Mouse (Mus musculus) lung, embryonic 14.5 days (tissue): ENCODE results near the gene Vps8. TPM values are rescaled to one million over a fixed set of nuclear protein-coding genes. Genes with fewer than 3 reads are reported as not detected.
A peak's percentile ranks its signal among the peaks of the same experiment; 100 is the strongest.

ENCODE experiments used
- ATAC-seq: fragments of 200-750 bp; cut with Nextera tagmentation; 2 replicates; pipeline ENCODE4 v1.8.0; 2017; ENCODE audit warnings: mild to moderate bottlenecking, moderate TSS enrichment, moderate library complexity; ENCODE audit not compliant: insufficient read depth
- DNase-seq: peaks from one replicate; pipeline ENCODE4 v3.0.0-alpha.2; 2015
- H3K27ac ChIP-seq: fragments of 300-500 bp; sonication (generic); 2 replicates; pipeline ENCODE4 v1.5.1; 2014; ENCODE audit warnings: low read depth, mild to moderate bottlenecking, moderate library complexity
- H3K27me3 ChIP-seq: fragments of 300-500 bp; sonication (generic); 2 replicates; pipeline ENCODE4 v1.6.1; 2014; ENCODE audit warnings: low read length, control low read depth; ENCODE audit not compliant: insufficient read depth
- H3K36me3 ChIP-seq: fragments of 300-500 bp; sonication (generic); 2 replicates; pipeline ENCODE4 v1.6.1; 2014; ENCODE audit warnings: control low read depth; ENCODE audit not compliant: insufficient read depth
- H3K4me1 ChIP-seq: fragments of 300-500 bp; sonication (generic); 2 replicates; pipeline ENCODE4 v1.6.1; 2014; ENCODE audit warnings: antibody characterized with exemption, control low read depth; ENCODE audit not compliant: insufficient read depth
- H3K4me2 ChIP-seq: fragments of 300-500 bp; sonication (generic); 2 replicates; pipeline ENCODE4 v1.6.1; 2014; ENCODE audit warnings: mild to moderate bottlenecking
- H3K4me3 ChIP-seq: fragments of 300-500 bp; sonication (generic); 2 replicates; pipeline ENCODE4 v1.5.1; 2014; ENCODE audit warnings: low read depth, low read length
- H3K9ac ChIP-seq: fragments of 300-500 bp; sonication (generic); 2 replicates; pipeline ENCODE4 v1.6.1; 2014
- H3K9me3 ChIP-seq: fragments of 300-500 bp; sonication (generic); 2 replicates; pipeline ENCODE4 v1.6.1; 2016; ENCODE audit warnings: low read depth, low read length, control low read depth
- CTCF ChIP-seq: IDR thresholded peaks from 2 replicates; pipeline ENCODE4 v1.5.1; 2016; ENCODE audit warnings: antibody characterized with exemption, low read depth
- WGBS: fragments of 180-500 bp; shearing (Covaris S2); extraction: QIAGEN DNeasy Blood & Tissue Kit; methylation state at CpG from one replicate; pipeline ENCODE4 v1.1.7; 2014; 5-methylcytosine and 5-hydroxymethylcytosine counted together
- polyA plus RNA-seq: library from polyadenylated mRNA; unstranded; fragments of >200 nt; fragmentation: Nextera tagmentation; extraction: Ambion mirVana; gene quantifications from 2 replicates; pipeline ENCODE4 v1.2.1, GENCODE M21; 2014

The Vps8 gene
- polyA plus RNA-seq, 1 experiment from 2014 or later = 19.3 TPM

DNA sequence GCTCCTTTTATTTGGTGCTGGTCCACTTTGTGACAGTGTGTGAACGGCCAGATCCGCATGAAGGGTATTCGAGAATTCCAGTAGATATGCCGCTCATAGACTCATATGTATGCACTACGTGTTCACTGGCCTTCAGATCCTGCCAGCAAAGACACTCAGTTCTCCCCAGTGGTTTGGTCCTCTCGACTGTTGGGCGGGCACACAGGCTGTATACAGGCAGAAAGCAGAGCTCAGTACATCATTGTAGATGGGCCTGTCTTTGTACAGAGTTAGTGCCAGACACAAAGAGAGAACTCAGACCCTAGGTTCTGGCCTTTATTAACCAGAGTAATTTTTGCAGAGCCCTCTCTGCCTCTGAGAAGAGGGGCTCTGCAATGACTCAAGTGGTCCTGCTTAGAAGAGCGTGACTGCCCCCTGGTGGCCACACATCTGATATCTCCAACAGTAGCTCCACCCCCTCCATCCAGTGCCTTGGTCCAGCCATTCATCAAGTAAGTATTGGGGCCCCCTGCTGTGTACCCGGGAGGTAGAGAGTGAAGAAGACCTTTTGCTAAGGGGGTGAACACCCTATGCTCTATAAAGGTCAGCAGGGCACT lies 30.3 kb upstream of the Vps8 start:
- WGBS = 47% methylated on average over 9 of the region's 9 CpGs
- no peak overlapping the region for H3K4me3 ChIP-seq
- H3K9me3 ChIP-seq = no peaks in the 10 kb centered on the region
- peak; percentile 91 for TF ChIP-seq CTCF
- DNase-seq (peak; percentile 98), ATAC-seq (peak; percentile 76)
- no peaks in the 10 kb centered on the region for H3K27me3 ChIP-seq
- H3K9ac ChIP-seq = no peak overlapping the region
- H3K27ac ChIP-seq = peak overlapping the region; percentile 65; the same call in 1 of the 2 replicates
- no peak overlapping the region for H3K4me2 ChIP-seq
- no peaks in the 10 kb centered on the region for H3K36me3 ChIP-seq
- peaks cover 7% of the 10 kb centered on the region for H3K4me1 ChIP-seq

DNA sequence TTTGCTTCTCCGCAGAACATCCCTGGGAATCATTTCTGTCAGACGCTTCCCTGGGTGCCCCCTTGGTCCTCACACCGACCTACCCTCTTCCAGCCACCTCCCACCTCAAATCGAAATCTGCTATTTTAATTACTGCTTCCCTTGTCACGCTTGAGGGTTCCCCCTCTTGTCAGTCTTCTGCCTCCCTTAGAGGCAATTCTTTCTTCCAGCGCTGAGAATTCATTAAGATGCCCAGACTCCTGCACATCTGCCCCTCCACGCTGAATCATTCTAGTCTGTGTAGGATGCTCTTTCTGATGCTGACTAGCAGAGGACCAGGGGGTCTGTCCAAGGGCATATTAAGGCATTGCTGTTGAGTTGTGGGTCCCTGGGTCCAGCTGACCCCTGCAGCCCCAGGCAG lies 27.4 kb upstream of the Vps8 start:
- Histone ChIP-seq H3K4me2 (no peak overlapping the region), H3K27me3 (no peaks in the 10 kb centered on the region), H3K36me3 (no peaks in the 10 kb centered on the region), H3K27ac (no peak overlapping the region), H3K4me1 (peaks cover 7% of the 10 kb centered on the region), H3K9me3 (no peaks in the 10 kb centered on the region), H3K4me3 (no peak overlapping the region), H3K9ac (no peak overlapping the region)
- 59% methylated on average over 7 of the region's 7 CpGs for WGBS
- no peak for TF ChIP-seq CTCF
- ATAC-seq (no peak), DNase-seq (no peak)

DNA sequence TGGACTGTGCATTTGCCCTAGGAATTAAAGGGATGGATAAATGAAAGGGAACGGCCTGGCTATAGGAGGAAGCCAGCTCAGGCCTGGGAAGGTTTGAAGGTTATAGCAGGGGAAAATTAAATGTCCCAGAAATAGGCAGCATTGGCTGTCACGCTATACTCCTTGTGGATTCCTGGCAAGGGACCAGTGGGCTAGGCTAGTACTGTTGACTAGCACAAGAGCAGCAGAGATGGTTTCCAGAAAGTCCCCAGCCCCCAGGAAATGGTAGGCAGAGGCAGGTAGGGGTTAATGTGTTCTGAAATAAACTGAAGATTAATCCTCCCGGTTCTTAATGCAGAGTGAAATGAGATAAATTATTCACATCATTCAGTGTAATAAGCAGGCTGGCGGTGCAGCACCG lies 25.2 kb upstream of the Vps8 start:
- no peak for TF ChIP-seq CTCF
- no peak for ATAC-seq
- H3K9ac ChIP-seq = no peak overlapping the region
- no peaks in the 10 kb centered on the region for H3K9me3 ChIP-seq
- H3K36me3 ChIP-seq = no peaks in the 10 kb centered on the region
- H3K27ac ChIP-seq = no peak overlapping the region
- 0 out of 2 replicates have a peak, but pooled peaks cover 6% of the 10 kb centered on the region for H3K4me1 ChIP-seq
- H3K4me2 ChIP-seq = no peak overlapping the region
- H3K4me3 ChIP-seq = no peak overlapping the region
- WGBS = 39% methylated on average over 5 of the region's 5 CpGs
- DNase-seq = no peak
- no peaks in the 10 kb centered on the region for H3K27me3 ChIP-seq

DNA sequence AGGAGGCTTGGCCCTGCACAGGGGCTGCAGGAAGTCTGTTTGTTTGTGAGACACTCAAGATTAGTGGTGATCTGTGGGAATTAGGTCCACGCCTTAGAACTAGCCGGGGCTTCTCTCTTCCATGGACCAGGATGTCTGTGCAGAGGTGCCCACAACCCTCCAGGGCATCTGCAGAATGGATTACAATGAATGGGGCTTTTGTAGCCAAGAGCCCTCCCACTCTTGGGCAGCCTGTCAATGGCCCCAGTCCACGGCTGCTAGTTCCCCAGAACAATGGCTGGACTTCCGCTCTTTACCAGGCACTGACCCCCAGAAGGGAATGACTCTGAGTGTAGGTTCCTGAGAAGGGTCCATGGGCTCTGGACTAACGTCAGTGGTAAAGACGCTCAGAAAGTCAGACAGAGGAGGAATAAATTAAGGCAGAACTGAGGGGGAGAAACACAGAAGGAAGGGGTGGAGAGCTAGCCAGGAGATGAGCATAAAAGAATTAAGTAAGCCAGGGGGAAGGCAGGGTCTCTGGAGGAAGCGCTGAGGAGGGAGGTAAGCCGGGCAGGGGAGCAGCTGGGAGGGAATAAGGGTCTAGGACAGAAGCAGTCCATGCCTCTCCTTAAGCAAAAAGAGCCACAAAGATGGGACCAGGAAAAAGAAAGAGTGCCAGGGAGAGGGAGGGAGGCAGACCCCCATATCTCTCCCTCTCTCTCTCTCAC lies 24.4 kb upstream of the Vps8 start:
- Histone ChIP-seq H3K27me3 (no peaks in the 10 kb centered on the region), H3K4me2 (no peak overlapping the region), H3K9ac (no peak overlapping the region), H3K9me3 (no peaks in the 10 kb centered on the region), H3K27ac (no peak overlapping the region), H3K4me1 (0 out of 2 replicates have a peak, but pooled peaks cover 6% of the 10 kb centered on the region), H3K4me3 (no peak overlapping the region), H3K36me3 (no peaks in the 10 kb centered on the region)
- WGBS = 26% methylated on average over 8 of the region's 8 CpGs
- no peak for TF ChIP-seq CTCF
- ATAC-seq (0 out of 2 replicates have a peak, but pooled peaks have one; percentile 42), DNase-seq (peak; percentile 41)

DNA sequence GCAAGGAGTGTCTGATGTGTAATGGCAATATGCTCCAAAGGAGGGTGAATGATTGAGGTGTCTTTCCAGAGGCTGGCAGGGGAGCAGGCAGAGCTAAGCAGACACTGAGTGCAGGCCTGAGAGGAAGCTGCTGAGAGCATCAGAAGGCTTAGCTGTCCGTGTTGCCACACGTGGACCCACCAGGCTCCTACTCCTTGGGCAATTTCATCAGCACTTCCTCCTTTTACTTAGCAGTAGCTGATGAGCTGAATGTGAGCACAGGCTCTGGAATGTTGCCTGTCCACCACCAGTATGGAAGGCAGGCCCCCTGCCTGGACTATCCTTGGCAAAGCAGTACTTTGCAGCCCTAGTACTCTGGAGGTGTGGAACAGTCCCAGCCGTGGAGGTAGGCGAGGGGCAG lies 23.0 kb upstream of the Vps8 start:
- Histone ChIP-seq H3K36me3 (no peaks in the 10 kb centered on the region), H3K27me3 (no peaks in the 10 kb centered on the region), H3K4me2 (no peak overlapping the region), H3K4me1 (0 out of 2 replicates have a peak, but pooled peaks cover 6% of the 10 kb centered on the region), H3K9ac (no peak overlapping the region), H3K27ac (no peak overlapping the region), H3K9me3 (no peaks in the 10 kb centered on the region), H3K4me3 (no peak overlapping the region)
- 79% methylated on average over 4 of the region's 4 CpGs for WGBS
- no peak for TF ChIP-seq CTCF
- DNase-seq (no peak), ATAC-seq (no peak)

DNA sequence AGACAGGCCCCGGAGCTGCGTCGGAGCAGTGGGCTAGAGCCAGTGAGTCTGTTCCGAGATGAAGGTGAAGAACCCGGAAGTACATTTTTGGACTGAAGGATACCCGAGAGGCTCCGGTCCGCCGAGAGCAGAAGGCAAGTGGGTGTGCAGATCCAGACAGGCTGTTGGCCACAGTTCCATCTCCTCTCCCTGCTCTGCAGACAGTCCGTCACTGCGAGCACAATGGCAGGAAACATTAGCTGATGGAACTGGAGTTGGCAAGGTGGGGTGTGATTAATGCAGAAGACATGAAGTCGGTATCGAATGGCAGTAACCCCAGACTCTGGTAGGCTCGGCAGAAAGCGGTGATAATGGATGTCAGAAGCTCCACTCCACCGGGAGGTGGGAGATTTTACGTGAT lies 20.9 kb upstream of the Vps8 start:
- WGBS = 40% methylated on average over 17 of the region's 17 CpGs
- H3K4me3 ChIP-seq = no peak overlapping the region; the same call in 1 of the 2 replicates
- DNase-seq (peak; percentile 55), ATAC-seq (peak; percentile 59)
- H3K27me3 ChIP-seq = no peaks in the 10 kb centered on the region
- H3K4me1 ChIP-seq = peaks cover 6% of the 10 kb centered on the region; the same call in 1 of the 2 replicates
- TF ChIP-seq CTCF = no peak
- H3K9ac ChIP-seq = no peak overlapping the region
- peak overlapping the region; percentile 27; the same call in 1 of the 2 replicates for H3K4me2 ChIP-seq
- H3K27ac ChIP-seq = no peak overlapping the region
- no peaks in the 10 kb centered on the region for H3K9me3 ChIP-seq
- H3K36me3 ChIP-seq = no peaks in the 10 kb centered on the region

DNA sequence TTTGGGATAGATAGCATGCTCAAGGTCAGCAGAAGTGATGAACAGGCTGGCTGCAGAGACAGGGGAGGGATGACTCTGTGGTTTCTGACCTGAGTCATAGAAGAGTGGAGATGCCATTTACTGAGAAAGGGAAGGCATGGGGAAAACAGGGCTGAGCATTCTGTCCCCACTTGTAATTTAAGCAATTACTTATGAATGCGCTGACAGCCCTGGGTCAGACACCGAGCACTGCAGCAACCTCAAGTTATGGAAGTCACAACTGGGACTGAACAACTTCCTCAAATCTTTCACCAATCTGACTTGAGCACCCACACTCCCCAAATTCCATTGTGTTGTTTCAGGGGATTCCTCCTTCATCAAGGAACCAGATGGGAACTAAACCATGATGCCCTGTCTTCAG lies 19.5 kb upstream of the Vps8 start:
- H3K4me3 ChIP-seq = no peak overlapping the region
- no peak for TF ChIP-seq CTCF
- H3K4me1 ChIP-seq = peaks cover 6% of the 10 kb centered on the region; the same call in 1 of the 2 replicates
- ATAC-seq = no peak
- no peak overlapping the region for H3K27ac ChIP-seq
- H3K4me2 ChIP-seq = no peak overlapping the region
- DNase-seq = no peak
- H3K9me3 ChIP-seq = no peaks in the 10 kb centered on the region
- 77% methylated on average over 2 of the region's 2 CpGs for WGBS
- H3K27me3 ChIP-seq = no peaks in the 10 kb centered on the region
- no peaks in the 10 kb centered on the region for H3K36me3 ChIP-seq
- no peak overlapping the region for H3K9ac ChIP-seq
